Mouse (Mus musculus) cortical plate, adult 2 months (tissue): ENCODE data around the gene Prph2. TPM values are rescaled to one million over a fixed set of nuclear protein-coding genes. Genes with fewer than 3 reads are reported as not detected.

ENCODE experiments used
- H3K27ac ChIP-seq: fragments of 200-500 bp; 2 replicates; pipeline ENCODE4 v1.5.1; 2012; ENCODE audit warnings: low read length, control low read depth, inconsistent platforms; ENCODE audit not compliant: insufficient read depth
- H3K4me1 ChIP-seq: fragments of 200-500 bp; 2 replicates; pipeline ENCODE4 v1.6.1; 2011; ENCODE audit warnings: low read length; ENCODE audit not compliant: control insufficient read depth, insufficient read depth
- H3K4me3 ChIP-seq: fragments of 200-500 bp; 2 replicates; pipeline ENCODE4 v1.5.1; 2011; ENCODE audit warnings: mild to moderate bottlenecking, low read length, control low read depth; ENCODE audit not compliant: insufficient read depth
- CTCF ChIP-seq: fragments of 200-500 bp; IDR thresholded peaks from 2 replicates; pipeline ENCODE4 v1.5.1; 2011; ENCODE audit warnings: mild to moderate bottlenecking, control low read depth, low read length; ENCODE audit not compliant: insufficient read depth; ENCODE audit errors: extremely low read depth
- POLR2A ChIP-seq: fragments of 200-500 bp; IDR thresholded peaks from 2 replicates; pipeline ENCODE4 v1.6.1; 2011; ENCODE audit warnings: mild to moderate bottlenecking, low read length, control low read depth; ENCODE audit not compliant: insufficient read depth; ENCODE audit errors: extremely low read depth
- polyA plus RNA-seq: library from polyadenylated mRNA; depleted of rRNA; stranded (reverse); fragments of >200 nt; gene quantifications from 2 replicates; pipeline ENCODE4 v1.2.3, GENCODE M21; 2012

The Prph2 gene
- polyA plus RNA-seq, 1 experiment, result not detected

- H3K4me3 ChIP-seq, result no peak overlapping the region
- no peak for TF ChIP-seq CTCF
- no peak for TF ChIP-seq POLR2A
- H3K4me1 ChIP-seq, result no peaks in the 10 kb centered on the region
- no peak overlapping the region for H3K27ac ChIP-seq
These were observed 10.6 kb downstream of the Prph2 start for GRCm38 (mm10) chr17:46920855-46921254.

- no peak overlapping the region for H3K4me3 ChIP-seq
- peaks cover 1% of the 10 kb centered on the region; the same call in 1 of the 2 replicates for H3K4me1 ChIP-seq
- H3K27ac ChIP-seq, result no peak overlapping the region
- no peak for TF ChIP-seq CTCF
- TF ChIP-seq POLR2A, result no peak
These were observed 15.9 kb downstream of the Prph2 start for GRCm38 (mm10) chr17:46926192-46926591.

GRCm38 (mm10) chr17:46926941-46927340 is 16.7 kb downstream of the Prph2 start:
- TF ChIP-seq CTCF (no peak), POLR2A (no peak)
- no peak overlapping the region for H3K4me3 ChIP-seq
- H3K27ac ChIP-seq, result no peak overlapping the region
- H3K4me1 ChIP-seq, result peaks cover 1% of the 10 kb centered on the region; the same call in 1 of the 2 replicates

- no peak overlapping the region for H3K27ac ChIP-seq
- TF ChIP-seq POLR2A, result no peak
- TF ChIP-seq CTCF, result no peak
- H3K4me1 ChIP-seq, result peaks cover 6% of the 10 kb centered on the region; the same call in 1 of the 2 replicates
These were observed 17.5 kb downstream of the Prph2 start for GRCm38 (mm10) chr17:46927781-46928180.

GRCm38 (mm10) chr17:46929277-46929676 is 19.0 kb downstream of the Prph2 start:
- no peak overlapping the region for H3K4me3 ChIP-seq
- H3K4me1 ChIP-seq, result peaks cover 6% of the 10 kb centered on the region; the same call in 1 of the 2 replicates
- no peak overlapping the region for H3K27ac ChIP-seq
- TF ChIP-seq CTCF, result no peak
- no peak for TF ChIP-seq POLR2A

More at GRCm38 (mm10) chr17:46927781-46928180, 17.5 kb downstream of the Prph2 start:
- H3K4me3 ChIP-seq, result no peak overlapping the region

GRCm38 (mm10) chr17:46929897-46930296 is 19.6 kb downstream of the Prph2 start:
- TF ChIP-seq CTCF (no peak), POLR2A (no peak)
- H3K27ac ChIP-seq, result no peak overlapping the region
- H3K4me3 ChIP-seq, result no peak overlapping the region
- peaks cover 6% of the 10 kb centered on the region; the same call in 1 of the 2 replicates for H3K4me1 ChIP-seq

- no peak for TF ChIP-seq POLR2A
- TF ChIP-seq CTCF, result no peak
These were observed 22.7 kb downstream of the Prph2 start for GRCm38 (mm10) chr17:46932961-46933360.

GRCm38 (mm10) chr17:46933557-46934348 is 23.5 kb downstream of the Prph2 start:
- no peak overlapping the region for H3K4me3 ChIP-seq
- TF ChIP-seq CTCF, result peak; percentile 61
- no peak for TF ChIP-seq POLR2A
- peaks cover 5% of the 10 kb centered on the region; the same call in 1 of the 2 replicates for H3K4me1 ChIP-seq
- H3K27ac ChIP-seq, result no peak overlapping the region

More at GRCm38 (mm10) chr17:46932961-46933360, 22.7 kb downstream of the Prph2 start:
- Histone ChIP-seq H3K4me1 (peaks cover 5% of the 10 kb centered on the region; the same call in 1 of the 2 replicates), H3K27ac (peak overlapping the region; percentile 88), H3K4me3 (no peak overlapping the region)

- no peak overlapping the region for H3K4me3 ChIP-seq
- no peak for TF ChIP-seq CTCF
- no peak for TF ChIP-seq POLR2A
- H3K27ac ChIP-seq, result no peak overlapping the region
- peaks cover 2% of the 10 kb centered on the region for H3K4me1 ChIP-seq
These were observed 30.2 kb downstream of the Prph2 start for GRCm38 (mm10) chr17:46940461-46940860.

GRCm38 (mm10) chr17:46942421-46942820 is 32.2 kb downstream of the Prph2 start:
- Histone ChIP-seq H3K27ac (no peak overlapping the region), H3K4me3 (no peak overlapping the region), H3K4me1 (peaks cover 2% of the 10 kb centered on the region)
- TF ChIP-seq POLR2A, result no peak
- no peak for TF ChIP-seq CTCF
